Mouse (Mus musculus) kidney, adult 9 months (tissue): ENCODE measurements around the gene Zfp28.

ENCODE experiments used
- DNase-seq: peaks from one replicate; pipeline ENCODE4 v3.0.0; 2022

Zfp28 gene

GRCm38 (mm10) chr7:6410043-6410442 lies 26.9 kb downstream of the Zfp28 start, which contains the start of gene Gm20715:
TSS of gene Gm20715 (plus strand) at chr7:6410277.
- DNase-seq: peak; percentile 96

DNA sequence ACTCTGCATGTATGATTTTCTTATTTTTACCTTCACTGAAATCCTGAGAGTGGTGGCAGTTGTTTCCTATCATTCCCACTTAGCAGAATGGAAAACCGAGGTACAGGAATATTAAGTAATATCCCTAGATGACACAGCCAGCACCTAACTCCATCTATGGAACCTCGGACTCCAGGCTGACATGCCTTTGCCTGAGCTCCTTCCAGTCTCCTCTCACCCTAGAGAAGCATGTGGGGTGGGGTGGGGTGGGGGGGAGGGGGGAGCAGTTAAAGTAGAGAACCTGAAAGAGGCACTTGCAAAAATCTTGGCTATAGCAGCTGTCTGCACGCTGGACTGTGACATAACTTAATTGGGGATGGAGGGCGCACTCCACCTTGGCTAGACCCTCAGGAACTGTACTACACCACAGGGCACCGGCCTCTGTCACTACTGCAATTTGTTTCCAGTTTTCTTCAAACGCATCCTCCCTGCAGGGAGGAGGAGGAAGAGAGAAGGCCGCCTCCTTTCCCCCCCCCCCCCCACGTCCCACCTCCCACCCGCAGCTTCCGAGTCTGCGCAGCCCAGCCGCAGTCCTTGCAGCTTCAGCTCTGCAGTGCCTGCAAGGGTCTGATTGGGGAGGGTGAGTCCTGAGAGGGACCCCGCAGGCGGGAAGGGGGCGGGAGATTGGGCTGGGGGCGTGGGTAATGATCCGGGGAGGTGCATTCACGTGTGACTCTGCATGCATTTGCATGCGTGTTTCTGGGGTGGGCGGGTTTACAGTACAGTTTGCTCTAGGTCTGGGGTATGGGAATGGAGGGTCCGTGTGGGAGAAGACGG lies 31.7 kb downstream of the Zfp28 start:
- no peak for DNase-seq

DNA sequence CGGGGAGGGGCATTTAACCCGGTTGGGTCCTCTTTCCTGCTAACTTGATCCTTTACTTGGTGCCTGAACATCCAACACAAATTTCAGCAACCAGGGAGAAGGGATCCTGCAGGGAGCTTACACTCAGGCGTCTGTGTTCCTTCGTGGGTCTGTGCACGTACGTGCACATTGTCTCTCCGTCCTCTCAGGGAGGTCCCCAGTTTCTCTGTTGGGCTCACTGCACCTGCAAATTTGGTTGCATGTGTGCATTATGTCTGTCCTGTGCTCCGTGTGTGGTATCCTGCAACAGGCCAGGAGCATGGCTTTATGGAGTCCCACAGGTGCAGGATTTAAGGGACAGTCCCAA lies 32.3 kb downstream of the Zfp28 start:
- DNase-seq: no peak

DNA sequence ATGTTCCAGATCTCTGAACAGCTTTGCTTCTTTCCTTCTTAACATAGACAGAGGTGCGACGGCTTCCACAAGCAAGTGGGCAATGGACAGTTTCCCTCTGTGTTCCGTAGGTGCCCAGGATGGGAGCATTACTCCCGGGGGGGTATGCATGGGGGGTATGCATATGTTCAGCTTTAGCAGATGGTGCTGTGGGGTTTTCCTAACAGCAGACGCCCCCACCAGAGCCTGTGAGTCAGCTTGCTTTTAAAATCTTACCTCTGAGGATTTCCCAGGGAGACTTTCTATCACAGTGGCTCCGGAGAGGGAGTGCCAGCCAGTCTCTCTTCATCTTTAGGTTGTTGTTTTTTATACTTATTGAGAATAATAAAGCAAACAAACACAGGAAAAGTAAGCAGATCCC lies 36.8 kb downstream of the Zfp28 start:
- DNase-seq: no peak

- no peak for DNase-seq
Measured at GRCm38 (mm10) chr7:6429381-6429780, 46.3 kb downstream of the Zfp28 start.

DNA sequence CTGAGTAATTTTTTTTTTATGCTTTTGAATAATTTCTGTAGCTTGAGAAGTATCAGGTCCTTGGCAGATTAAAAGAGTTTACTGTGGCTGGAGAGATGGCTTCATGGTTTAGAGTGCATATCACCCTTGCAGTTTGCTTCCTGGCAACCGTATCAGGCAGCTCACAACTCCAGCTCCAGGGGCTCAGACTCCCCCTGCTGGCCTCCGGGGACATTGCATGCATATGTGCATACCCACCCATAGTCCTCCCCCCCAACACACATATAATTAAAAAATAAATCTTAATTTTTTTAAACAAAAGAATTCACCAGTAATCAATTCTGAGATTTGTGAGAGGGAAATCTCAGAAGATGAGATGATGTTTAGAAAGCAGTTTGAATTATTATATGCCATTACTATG lies 47.2 kb downstream of the Zfp28 start:
- DNase-seq: peak; percentile 40

DNA sequence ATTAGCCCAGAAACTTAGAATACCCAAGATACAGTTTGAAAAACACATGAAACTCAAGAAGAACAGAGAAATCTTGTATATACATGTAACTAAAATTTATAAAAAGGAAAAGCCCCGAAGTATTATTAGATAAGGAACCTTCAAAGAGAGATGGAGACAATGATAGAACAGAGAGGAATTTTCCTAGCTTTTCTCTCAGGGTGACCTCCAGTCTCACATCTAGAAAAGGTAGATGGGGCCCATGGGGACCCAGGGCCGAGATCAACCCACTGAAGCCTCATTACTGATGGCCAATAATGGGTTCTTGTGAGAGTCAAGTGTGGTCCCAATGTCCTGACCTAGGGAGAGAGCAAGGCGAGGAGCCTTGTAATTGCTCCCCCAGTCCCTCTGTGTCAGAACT lies 55.3 kb downstream of the Zfp28 start, which contains the start of gene Olfr1344:
Gene Olfr1344, plus strand, starts transcription at position 301 of the 400 bp plus-strand sequence.
- no peak for DNase-seq

GRCm38 (mm10) chr7:6441173-6441572 lies 58.1 kb downstream of the Zfp28 start:
- DNase-seq: peak; percentile 6
